ENCODE assay signal across 9 mouse cellular contexts in genomic region chr6:37617431-37618011, GRCm38 (mm10).
DNase-seq lines count a peak whose midpoint lies in the region; ATAC-seq lines count a peak whose summit lies in the region.
"Had no signal": no experiment of that assay in that cellular context is flagged by ENCODE, and none has a peak within 500 bp of the region (broad histone marks: within the 10 kb centered on the region; RNA-seq: fewer than 3 reads in every experiment).

No protein-coding gene starts in this region.

- H3K4me3 ChIP-seq in neural tube, embryonic 15.5 days (replicated peaks), result no peak overlapping the region
- H3K4me3 ChIP-seq in kidney, embryonic 15.5 days (replicated peaks), result no peak overlapping the region
- no peak overlapping the region for H3K4me3 ChIP-seq in macrophage (ENCODE audit: inconsistent target)
- no peak overlapping the region for H3K4me3 ChIP-seq in forebrain, embryonic 13.5 days
- H3K4me3 ChIP-seq: erythroblast, embryonic 14.5 days had no signal

- WGBS in neural tube, embryonic 15.5 days, result 75% methylated on average over 10 of the region's 10 CpGs
- 25% methylated on average over 10 of the region's 10 CpGs for WGBS in kidney, embryonic 15.5 days
- WGBS in macrophage (ENCODE audit: missing documents), result 12% methylated on average over 10 of the region's 10 CpGs
- WGBS in forebrain, embryonic 13.5 days, result 88% methylated on average over 10 of the region's 10 CpGs

- H3K36me3 ChIP-seq in neural tube, embryonic 15.5 days, result no peaks in the 10 kb centered on the region
- H3K36me3 ChIP-seq in kidney, embryonic 15.5 days, result no peaks in the 10 kb centered on the region
- no peaks in the 10 kb centered on the region for H3K36me3 ChIP-seq in macrophage (ENCODE audit: inconsistent target)
- H3K36me3 ChIP-seq in forebrain, embryonic 13.5 days (ENCODE audit: poor library complexity, severe bottlenecking), result no peaks in the 10 kb centered on the region

- H3K4me1 ChIP-seq in neural tube, embryonic 15.5 days, result no peaks in the 10 kb centered on the region
- H3K4me1 ChIP-seq in kidney, embryonic 15.5 days, result peaks cover 16% of the 10 kb centered on the region
- H3K4me1 ChIP-seq in forebrain, embryonic 13.5 days, result no peaks in the 10 kb centered on the region

- intact Hi-C loops in left cerebral cortex, postnatal 36 days (cut with DNase I), result no loop called here

- no peak overlapping the region for H3K4me2 ChIP-seq in neural tube, embryonic 15.5 days
- H3K4me2 ChIP-seq in kidney, embryonic 15.5 days, result no peak overlapping the region
- no peak overlapping the region for H3K4me2 ChIP-seq in forebrain, embryonic 13.5 days

- H3K9me3 ChIP-seq in neural tube, embryonic 15.5 days (replicated peaks), result no peaks in the 10 kb centered on the region
- H3K9me3 ChIP-seq in kidney, embryonic 15.5 days (replicated peaks), result no peaks in the 10 kb centered on the region
- no peaks in the 10 kb centered on the region for H3K9me3 ChIP-seq in forebrain, embryonic 13.5 days (replicated peaks)

- H3K27ac ChIP-seq in neural tube, embryonic 15.5 days (replicated peaks), result no peak overlapping the region
- H3K27ac ChIP-seq in kidney, embryonic 15.5 days, result peak overlapping the region; percentile 45
- H3K27ac ChIP-seq in macrophage, result peak overlapping the region; percentile 50
- no peak overlapping the region for H3K27ac ChIP-seq in forebrain, embryonic 13.5 days

- H3K79me2 ChIP-seq in macrophage (ENCODE audit: inconsistent target), result no peaks in the 10 kb centered on the region

- no peak for ATAC-seq in neural tube, embryonic 15.5 days (ENCODE audit: low FRiP score)
- ATAC-seq in kidney, embryonic 15.5 days (replicated peaks; ENCODE audit: low FRiP score), result peak; percentile 72
- no peak for ATAC-seq in forebrain, embryonic 13.5 days

- H3K9ac ChIP-seq in neural tube, embryonic 15.5 days (replicated peaks), result no peak overlapping the region
- no peak overlapping the region for H3K9ac ChIP-seq in kidney, embryonic 15.5 days
- no peak overlapping the region for H3K9ac ChIP-seq in forebrain, embryonic 13.5 days

- peak; percentile 36 for DNase-seq in neural tube, embryonic 10.5 days (ENCODE audit: extremely low spot score, low spot score)
- DNase-seq in embryo, embryonic 11 days, result peak; percentile 73
- no peak for DNase-seq in left cerebral cortex, postnatal 36 days (ENCODE audit: low spot score in 2 of 2)
- DNase-seq in testis, postnatal 10 days (ENCODE audit: low spot score), result no peak

- no peaks in the 10 kb centered on the region for H3K27me3 ChIP-seq in neural tube, embryonic 15.5 days (replicated peaks)
- H3K27me3 ChIP-seq in kidney, embryonic 15.5 days, result no peaks in the 10 kb centered on the region
- H3K27me3 ChIP-seq in forebrain, embryonic 13.5 days, result no peaks in the 10 kb centered on the region

Comparison
In these comparisons a context has a peak if more than half of its experiments do, and no peak if none do; other contexts are left out.
1. DNase-seq: peak in neural tube, embryonic 10.5 days (single experiment) and embryo, embryonic 11 days (single experiment); none in left cerebral cortex, postnatal 36 days (0 of 2) and testis, postnatal 10 days (single experiment).
2. H3K27ac ChIP-seq: peak in kidney, embryonic 15.5 days (single experiment) and macrophage (single experiment); none in neural tube, embryonic 15.5 days (single experiment) and forebrain, embryonic 13.5 days (single experiment).